Mouse (Mus musculus) telencephalon, adult 2 months (tissue): ENCODE results near the gene Zg16.
"Not testable (repeated sequence)": the region's sequence is repeated elsewhere in the genome, so short reads cannot be mapped to it uniquely, and the experiment has no call there.

Source experiments
- DNase-seq: peaks from one replicate; pipeline ENCODE4 v3.0.0-alpha.2; 2011; ENCODE audit warnings: low read depth, low spot score

Zg16 gene

DNA sequence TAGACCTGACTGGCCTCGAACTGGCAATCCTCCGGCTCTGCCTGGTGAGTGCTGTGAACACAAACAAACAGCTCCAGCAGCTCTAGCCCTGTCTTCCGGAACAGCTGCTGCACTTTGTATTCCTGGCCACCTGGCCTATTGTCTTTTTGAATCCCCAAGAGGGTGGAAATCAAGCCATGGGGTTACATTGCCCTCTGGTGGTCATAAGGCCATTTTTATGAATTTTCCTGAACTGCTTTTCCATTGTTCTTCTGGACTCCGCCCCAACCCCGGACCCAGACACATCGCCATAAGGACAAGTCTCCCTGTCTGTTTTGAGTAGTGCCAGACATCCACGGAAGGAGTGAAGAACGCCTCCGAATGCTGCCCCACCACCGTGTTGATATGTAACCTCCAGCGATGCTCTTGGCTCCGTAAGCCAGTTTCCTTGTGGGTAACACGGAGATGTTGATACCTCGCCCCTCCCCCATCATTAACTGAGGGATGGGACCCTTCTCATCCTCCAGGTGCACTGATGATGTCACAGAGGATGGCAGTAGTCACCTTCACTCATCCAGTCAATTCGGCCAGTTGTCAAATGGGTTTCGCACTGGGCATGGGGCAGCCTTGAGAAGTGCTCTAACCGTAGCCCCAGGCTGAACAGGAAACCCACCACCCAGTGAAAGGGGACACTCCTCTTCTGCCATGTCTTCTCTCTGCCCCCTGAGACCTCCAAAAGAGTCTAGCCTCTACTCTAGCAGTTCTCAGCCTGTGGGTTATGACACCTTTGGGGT lies 17.6 kb upstream of the Zg16 start:
- peak; percentile 81 for DNase-seq

DNA sequence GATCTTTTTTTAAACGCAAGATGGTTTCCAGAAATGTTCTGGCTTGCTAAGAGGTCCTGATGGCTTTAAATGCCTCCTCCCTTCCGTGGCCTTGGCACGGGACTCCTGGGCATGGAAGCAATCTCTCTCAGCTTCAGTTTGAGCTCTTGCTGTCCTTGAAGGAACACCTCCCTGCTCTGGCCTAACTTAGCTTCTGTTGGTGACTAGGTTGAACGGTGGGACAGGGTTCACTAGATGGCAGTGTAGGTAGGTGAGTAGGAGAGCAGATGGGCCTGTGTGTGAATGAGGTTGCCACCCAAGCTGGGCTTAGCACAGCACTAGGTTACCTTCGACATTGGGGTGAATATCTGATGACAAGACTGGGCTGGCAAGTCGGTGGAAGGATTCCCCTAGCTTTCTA lies 16.8 kb upstream of the Zg16 start:
- DNase-seq, result no peak

DNA sequence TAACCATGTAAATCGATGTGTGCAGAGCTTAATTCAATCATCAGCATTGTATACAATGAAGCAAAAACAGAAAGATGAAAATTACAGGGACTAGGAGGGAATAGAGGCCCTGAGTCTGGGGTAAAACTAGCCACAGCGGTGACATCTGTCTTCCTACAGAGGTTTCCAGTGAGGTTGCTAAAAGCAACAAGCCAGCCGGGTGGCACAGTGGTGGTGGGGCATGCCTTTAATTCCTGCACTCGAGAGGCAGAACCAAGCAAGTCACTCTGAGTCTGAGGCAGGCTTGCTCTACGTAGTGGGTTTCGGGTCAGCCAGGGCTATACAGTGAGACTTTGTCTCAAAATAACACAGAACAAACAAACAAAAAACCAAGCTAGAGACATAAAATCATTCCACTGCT lies 15.0 kb upstream of the Zg16 start:
- no peak for DNase-seq

DNA sequence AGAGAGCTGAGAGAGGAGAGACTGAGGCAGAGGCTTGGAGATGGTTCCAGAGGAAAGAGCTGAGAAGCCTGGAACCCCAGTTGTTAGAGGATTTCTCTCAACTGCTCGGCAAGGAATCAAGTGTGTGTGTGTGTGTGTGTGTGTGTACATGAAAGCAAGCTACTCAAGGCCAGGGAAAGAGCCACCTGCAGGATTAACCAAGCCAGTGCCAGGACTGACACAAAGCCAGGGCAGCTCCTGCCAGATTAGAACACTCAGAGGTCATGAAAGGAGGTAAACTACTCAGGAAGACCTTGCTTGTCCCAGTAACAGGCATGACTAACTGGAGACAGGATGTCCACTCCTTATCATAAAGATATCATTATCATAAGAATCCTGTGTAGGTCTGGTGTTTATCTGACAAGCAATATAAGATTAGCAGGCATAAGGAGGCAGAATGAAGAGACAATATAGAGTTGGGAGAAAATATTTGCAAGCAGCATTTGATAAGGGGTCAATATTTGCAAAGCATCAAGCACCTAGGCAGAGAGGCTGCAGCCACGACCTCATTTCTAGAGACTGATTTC lies 14.4 kb upstream of the Zg16 start:
- DNase-seq, result no peak

DNA sequence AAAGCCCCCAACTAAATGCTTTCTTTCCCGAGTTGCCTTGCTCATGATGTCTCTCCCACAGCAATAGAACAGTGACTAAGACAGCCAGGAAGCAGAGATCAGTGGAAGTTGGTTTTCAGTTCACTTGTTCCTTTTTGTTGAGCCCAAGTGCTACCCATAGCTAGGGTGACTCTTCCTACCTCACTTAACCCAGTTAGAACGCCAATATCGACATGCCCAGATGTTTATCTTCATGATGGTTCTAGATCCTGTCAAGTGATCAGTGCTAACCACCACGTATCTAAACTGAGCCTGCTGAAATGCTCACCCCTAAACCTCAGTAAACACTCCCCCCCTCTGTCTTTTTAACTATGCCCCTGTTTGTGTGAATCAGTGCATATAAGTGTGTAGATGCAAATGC lies 12.4 kb upstream of the Zg16 start:
- DNase-seq, result no peak

DNA sequence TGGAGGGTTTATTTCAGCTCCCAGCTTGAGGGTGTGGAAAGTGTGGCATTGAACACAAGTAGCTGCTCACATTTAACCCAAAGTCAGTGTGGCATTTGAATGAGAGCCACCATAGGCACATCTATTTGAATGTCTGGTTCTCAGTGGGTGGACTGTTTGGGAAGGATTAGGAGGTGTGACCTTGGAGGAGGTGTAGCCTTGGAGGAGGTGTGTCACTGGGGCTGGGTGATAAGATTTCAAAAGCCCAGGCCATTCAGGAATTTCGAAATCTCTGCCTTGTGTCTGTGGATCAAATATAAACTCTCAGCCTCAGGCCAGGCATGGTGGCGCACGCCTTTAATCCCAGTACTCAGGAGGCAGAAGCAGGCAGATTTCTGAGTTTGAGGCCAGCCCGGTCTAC lies 11.8 kb upstream of the Zg16 start:
- DNase-seq, result no peak

DNA sequence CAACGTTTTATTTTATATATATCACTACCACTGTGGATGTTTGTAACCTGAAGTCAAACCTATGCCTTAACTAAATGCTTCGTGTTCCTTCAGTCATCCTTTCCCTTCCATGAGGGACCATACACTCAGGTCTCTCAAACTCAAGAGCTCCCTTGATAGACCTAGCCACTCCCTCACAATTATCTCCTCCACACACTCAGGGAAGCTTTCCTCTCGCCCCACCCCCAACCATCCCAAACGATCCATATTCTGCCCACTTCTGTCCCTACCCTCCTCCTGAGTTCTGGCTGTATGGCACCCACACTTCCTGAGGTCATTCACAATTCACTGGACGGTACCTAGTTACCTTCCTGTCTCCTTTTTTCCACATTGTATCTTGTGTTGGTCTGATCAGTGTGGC lies 11.4 kb upstream of the Zg16 start:
- no peak for DNase-seq

DNA sequence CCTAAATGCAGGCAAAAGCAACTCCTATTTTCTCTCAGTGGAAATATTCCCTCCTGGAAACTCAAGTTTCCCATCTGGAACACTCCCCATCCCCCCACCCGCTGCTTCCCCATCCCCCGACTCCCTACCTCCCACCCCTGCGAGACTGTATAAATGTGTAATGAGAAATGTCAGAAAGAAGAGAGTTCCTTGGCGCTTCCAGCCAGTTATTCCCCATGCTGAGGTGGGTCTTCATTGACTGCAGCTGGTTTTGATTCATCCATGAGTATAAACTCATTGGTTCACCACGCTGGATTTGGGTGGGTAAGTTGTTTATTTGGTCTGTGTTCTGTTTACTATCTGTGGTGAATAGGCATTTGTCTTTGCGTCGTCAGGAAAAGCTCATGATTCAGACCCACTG lies 9.3 kb upstream of the Zg16 start:
- DNase-seq, result no peak

DNA sequence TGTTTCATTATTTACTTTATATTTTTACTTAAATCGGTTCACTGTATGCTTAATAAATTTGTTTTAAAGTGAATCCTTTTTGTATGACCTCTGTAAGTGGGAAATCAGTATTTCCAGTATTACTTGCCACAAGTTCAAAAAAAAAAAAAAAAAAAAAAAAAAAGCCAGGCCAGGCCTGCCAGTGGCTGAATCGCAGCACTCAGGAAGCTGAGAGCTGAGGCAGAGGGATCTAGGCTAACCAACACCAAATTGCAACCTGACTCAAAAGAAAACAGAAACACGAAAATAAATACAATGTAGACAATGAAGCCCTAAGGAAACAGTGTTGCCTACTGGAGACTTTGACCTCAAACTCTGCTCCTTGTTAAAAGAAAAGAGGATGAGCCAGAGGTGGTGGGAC lies 6.8 kb upstream of the Zg16 start:
- DNase-seq, result no peak

DNA sequence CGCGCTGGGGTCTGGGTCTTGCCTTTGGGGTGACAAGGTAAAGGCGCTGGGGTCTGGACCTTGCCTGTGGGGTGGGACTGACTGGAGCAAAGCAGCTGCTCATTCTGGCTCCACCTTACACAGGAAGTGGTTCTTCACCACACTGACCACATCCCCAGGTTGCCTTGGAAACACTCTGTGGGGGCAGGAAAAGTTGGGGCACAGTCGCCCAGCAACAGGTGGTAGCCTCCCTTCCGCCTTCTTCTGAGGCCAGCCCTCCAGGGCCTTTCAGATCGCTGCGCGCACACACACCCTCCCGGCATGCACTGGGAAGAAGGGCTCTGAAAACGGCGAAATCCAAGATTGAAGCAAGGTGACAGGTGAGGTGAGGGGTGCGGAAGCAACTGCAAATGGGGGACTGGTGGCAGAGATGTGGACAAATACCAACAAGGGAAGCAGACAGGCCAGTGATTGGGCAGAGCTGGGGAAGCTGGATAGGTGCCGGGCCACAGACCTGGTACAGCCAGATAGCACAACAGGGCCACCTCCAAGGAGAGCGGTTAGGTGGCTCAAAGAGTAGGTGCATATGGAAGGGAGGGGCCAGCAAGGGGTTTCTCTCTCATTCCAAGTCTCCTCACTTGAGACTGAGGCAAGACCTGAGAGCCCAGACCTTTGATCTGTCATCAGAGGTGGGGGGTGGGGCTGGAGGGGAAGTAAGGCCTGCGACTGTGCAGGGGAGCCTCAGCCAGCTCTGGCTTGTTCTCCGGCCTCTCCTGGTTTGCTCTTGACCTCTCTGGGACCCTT lies 4.2 kb upstream of the Zg16 start, which contains the start of gene AI467606:
AI467606 (plus strand) TSS at position 246 of the 783 bp plus-strand sequence.
- DNase-seq, result no peak

DNA sequence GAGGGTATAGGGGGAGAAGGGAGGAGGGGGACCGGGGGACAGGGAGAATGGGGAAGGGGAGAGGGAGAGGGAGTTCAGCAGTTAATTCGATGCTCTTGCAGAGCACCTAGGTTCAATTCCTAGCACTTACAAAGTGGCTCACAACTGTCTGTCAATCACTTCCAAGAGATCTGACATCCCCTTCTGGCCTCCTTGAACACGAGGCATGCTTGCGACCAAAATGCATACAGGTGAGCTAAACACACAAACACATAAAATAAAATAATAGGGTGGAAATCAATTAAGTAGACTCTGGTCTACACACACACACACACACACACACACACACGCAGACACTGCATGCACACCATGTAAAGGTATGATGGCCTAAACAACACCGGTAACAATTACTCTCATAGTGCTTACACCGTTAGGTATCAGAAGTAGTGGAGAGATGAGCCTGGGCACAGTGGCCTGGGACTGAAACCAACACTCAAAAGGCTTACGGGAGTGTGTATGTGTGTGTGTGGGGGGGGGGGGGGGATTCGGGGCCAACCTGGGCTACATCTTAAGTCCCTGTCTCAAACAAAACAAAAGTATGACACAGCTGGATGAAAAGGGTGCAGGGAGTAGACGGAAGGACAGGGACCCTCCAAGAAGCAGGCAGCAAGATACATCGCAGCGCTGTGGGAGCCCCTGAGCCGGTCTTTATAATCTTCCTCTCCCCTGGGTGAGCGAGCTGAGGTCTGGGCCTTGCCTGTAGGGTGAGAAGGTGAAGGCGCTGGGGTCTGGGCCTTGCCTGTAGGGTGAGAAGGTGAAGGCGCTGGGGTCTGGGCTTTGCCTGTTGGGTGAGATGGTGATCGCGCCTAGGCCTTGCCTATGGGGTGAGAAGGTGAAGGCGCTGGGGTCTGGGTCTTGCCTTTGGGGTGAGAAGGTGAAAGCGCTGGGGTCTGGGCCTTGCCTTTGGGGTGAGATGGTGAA lies 3.3 kb upstream of the Zg16 start:
- DNase-seq, result no peak

DNA sequence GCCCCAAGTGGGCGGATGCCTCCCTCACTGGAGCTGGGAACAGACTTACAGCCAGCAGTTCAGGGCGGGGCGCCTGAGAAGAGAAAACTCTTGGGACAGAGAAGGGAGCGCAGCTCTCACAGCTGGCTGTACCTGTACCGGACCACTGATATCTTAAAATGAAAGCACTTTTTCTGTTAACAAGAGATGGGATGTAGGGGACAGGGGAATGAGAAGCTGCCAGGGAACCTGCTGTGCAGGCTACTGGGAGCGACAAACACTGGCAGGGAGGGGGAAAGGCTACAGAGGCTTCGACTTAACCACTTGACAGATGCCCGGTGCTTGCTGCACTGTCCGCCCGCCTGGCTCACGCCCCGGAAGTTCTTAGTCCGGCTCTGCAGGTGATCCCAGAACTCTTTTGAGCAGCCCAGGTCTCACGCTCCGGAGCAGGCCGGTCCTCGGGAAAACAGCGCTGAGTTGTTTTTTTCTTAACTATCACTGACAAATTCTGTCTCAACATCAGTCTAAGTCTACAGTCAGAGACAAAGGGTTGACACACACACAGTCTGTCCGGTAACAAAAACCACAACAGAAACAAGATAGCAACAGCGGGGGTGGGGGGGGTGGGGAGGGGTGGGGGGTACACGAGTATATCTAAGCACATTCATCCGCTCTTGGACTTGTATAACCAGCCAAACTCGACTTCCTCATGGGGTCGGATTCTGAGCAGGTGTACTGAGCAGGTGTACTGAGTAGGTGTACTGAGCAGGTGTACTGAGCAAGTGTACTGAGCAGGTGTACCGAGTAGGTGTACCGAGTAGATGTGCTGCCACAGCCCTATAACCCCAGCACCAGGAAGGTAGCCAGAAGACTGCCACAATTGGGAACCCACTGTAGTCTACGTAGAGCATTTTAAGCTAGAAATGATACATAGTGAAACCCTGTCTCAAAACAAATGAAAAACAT lies 2.0 kb upstream of the Zg16 start:
- DNase-seq, result no peak

DNA sequence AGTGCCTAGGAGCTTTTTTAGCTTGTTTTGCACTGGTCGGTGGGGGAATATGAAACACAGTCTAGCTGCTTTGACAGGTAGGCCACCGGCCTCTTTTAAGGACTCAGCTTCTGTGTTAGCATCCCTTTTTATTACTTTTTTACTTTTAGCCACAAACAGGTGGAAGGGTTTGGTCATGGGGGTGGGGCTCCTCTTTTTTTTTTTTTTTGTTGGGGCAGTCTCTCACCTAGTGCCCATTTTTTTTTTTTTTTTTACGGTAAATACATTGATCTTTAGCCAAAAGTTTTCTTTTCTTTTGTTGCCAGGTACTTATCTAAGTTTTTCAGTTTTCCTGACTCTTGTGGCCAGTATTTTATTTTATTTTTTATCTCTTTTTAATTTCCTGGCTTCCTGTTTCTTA lies 955 bp upstream of the Zg16 start:
- no peak for DNase-seq

DNA sequence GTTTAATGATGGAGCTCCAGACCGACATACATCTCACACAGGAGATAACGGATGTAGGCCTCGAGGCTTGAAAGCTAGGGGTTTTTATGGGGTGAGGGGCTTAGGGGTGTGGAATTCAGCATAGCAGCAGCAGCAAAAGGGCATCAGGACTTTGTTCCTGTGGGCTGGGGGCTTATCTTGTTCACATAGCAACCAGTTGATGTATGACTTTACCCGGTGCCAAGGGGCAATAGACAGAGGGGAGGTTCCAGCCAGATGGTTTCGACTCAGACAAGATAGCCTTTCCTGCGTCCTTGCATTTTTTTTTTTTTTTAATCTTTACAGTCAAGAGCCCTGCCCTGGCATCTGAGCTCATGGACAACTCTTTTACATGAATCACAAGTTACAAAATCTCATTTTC lies 1.4 kb downstream of the Zg16 start:
- not testable (repeated sequence) for DNase-seq

DNA sequence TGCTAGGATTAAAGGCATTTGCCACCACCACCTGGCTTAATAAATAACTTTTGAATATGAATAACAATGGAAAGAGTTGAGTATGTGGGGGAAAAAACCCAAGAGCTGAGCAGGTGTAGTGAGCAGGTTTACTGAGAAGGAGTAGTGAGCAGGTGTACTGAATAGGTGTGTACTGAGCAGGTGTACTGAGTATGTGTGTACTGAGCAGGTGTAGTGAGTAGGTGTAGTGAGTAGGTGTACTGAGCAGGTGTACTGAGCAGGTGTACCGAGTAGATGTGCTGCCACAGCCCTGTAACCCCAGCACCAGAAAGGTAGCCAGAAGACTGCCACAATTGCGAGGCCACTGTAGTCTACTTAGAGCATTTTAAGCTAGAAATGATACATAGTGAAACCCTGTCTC lies 2.3 kb downstream of the Zg16 start:
- no peak for DNase-seq

DNA sequence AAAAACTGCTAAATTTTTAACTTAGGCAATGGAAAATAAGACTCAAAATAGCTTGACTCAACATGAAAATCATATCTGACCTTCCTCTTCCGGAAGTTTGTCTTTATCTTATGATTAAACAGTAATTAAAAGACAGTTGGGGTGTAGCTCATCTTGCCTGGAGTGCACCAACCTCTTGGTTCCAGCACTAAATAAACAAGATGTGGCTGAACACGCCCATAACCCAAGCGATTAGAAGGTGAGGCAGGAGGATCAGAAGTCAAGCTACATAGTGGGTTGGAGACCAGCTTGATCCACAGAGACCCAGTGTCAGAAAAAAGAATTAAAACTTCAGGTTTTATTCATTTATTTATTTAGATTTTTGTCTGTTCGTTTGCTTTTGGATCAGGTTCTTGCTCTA lies 3.4 kb downstream of the Zg16 start:
- DNase-seq, result no peak

DNA sequence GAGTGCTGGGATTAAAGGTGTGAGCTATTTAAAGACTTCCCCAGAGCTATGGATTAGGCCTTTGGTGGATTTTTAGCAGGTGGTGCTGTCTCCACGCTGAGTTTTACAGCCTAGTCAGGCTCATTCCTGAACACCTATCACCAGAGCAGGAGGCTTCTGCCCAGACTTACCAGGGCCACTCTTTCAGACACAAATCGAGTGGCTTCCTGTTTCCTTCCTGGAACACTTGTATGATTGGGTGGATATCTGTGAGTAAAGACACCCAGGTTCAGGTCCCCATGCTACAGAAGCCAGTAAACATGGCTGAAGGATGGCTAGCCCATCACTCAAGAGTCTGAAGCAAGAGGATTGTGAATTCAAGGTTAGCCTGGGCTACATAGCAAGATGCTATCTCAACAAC lies 4.1 kb downstream of the Zg16 start:
- no peak for DNase-seq

DNA sequence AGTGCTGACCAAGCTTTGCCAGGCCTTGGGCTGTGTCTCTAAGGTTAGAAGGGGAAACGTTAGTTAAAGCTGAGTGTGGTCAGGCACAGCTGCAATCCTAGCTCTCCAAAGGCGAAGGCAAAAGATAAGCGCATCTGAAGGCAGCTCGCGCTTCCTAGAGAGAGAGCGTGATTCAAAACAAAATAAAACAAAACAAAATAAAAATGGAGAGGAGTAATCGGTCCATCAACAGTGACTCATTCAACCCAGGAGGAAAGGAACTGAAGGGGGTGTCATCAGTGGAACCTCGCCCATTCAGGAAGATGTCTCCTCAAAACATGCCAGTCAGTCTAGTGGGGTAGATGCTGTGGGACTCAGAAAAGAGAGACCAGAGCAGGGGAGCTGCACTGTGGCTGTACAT lies 4.9 kb downstream of the Zg16 start:
- no peak for DNase-seq

DNA sequence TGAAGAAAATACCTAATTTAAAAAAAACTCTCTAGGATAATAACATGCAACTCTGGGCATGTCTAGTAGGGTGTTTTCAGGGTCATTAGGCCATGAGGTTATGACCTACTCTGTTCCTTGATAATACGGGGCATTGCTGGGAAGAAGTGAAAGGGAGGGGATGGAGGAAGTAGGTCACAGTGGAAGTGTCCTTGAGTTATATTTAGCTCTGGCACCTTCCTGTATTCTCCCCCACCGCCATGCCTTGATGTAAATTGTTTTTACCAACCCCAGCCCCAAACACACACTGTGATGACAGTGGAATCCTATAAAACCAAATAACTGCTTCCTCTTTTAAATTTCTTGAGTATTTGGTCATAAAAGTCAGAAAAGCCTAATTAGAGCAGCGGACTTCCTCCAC lies 7.1 kb downstream of the Zg16 start:
- DNase-seq, result no peak

DNA sequence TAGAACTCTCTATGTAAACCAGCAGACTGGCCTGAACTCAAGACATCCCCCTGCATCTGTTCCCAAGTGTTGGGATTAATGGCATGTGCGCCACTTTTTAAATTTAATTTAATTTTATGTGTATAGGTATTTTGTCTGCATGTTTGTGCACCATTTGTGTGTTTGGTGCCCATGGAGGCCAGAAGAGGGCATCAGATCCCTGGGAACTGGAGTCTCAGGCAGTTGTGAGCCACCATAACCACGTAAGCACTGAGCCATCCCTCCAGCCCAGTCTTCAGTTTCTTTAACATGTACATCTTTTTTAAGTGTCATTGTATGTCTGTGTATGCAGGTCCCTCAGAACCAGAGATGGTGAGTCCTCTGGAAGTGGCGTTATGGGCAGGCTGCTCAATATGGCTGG lies 9.4 kb downstream of the Zg16 start:
- DNase-seq, result no peak

DNA sequence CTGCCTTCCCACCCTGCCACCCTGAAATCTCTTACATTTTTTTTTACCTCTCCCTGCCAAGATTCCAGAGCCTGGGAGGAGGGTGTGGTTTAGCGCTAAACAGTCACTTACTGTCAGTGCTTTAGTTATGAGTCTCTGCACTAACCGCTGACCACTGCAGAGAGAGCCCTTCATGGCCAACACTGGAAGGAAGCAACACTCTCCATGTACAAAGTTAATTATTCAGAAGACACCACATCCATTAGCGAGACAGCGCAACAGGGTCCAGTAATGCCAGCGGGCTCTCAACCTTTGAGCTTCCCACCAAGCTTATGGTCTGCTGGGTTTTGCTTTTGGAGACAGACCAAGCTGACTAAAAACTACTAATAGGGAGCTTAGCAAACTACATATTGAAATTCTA lies 10.9 kb downstream of the Zg16 start:
- no peak for DNase-seq
